Mouse (Mus musculus): Measurements from ENCODE around the gene Adamts2.

The Adamts2 gene

DNA sequence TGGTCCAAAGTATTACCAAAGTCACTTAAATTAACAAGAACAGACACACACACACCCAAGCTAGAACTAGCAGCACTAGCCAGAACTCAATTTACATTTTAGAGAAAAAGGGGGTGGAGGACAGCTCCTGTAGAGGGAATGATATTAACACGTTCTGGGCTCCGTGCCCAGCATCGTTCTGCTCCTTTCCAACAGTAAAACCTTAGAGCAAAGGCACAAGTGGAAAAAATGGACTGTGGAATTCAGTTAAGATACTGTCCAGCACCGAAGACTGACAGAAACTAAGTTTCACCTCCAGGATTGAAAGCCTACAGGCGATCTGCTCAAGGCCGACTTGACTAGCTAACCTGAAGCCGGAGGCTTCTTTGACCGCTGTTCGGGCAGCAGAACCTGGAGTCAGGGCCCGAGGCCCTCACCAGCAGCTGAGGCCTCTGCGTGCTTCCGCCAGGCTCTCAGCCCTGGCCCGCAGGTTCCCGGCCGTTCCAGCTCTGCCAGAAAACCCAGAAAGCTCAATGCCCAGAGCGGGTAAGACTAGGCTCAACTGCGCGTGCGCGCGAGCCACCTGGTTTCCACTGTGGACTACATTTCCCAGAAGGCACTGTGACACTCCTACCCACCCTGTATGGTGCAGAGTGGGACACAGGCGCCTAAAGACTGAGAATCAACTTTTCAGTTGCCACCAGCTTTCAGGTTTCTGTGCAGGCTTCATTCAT, 239.3 kb downstream of the Adamts2 start, which contains the start of gene Zfp879:
Zfp879 (minus strand) TSS at position 530 of the 713 bp plus-strand sequence.
- in situ Hi-C loops (cut with MboI, MseI), result no loop called here

GRCm38 (mm10) chr11:50845951-50846350, 244.1 kb downstream of the Adamts2 start:
- in situ Hi-C loops (cut with MboI, MseI), result no loop called here

DNA sequence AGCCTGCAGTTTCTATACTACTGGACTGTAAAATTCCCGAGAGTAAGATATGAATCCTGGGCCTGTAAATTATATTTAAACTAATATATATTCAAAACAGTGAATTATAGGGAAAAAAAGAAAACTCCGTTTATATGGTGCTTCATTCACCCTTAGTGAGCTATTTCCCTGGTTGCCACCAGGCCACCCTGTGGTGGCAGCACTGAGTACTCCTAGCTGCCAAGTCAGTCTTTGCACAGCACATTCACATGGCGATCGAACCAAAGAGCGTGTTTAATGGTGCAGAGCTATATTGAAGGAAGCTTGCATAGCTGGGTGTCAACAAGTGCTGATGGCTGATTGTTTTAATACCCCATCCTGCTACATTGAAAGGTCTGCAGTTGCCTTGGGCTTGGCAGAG, 245.2 kb downstream of the Adamts2 start:
- in situ Hi-C loops (cut with MboI, MseI), result no loop called here

DNA sequence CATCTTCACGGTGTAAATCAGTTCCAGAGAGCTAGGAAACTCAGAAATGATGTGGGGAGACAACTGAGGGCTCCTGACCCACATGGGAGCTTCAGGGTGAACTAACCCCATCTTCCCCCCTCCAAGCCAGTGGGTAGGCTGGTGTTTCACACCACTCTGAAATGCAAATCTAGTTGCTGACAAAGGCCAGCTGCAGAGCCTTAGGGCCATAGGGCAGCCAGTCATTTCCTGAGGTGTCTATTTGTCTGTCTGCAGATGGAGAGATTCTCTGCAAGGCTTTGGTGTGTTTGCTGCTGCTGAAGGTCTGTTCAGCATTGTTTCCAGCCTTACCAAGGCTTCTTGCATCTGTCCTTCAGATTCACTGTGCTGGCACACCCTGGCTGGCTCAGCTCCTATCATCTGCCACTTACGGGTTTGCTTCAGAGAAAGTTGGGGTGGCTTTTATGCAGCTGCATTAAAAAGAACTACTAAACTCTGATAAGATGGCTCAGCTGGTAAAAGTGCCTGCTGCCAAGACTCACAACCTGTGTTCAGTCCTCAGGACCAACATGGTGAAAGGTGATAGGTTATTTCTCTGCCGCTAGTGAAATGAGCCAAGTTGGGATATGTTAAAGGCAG, 246.7 kb downstream of the Adamts2 start:
- in situ Hi-C loops (cut with MboI, MseI), result no loop called here

DNA sequence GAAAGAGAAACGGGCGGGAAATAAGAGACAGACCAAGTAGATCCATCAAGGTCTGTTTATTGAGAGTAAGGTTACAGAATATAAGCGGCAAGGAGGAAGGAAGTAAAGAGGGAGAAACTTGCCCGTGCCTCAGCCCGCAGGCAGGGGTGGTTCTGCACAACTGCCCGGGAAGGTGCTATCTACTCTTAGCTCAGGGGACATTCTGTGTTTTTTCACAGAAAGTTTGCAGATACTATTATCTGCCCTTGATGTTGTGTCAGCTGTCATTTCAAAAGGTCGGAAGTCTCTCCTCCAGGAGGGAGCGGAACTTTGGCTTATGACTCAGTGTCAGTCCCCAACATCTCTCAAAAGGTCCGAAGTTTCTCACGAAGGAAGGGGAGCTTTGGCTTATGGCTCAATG, 247.4 kb downstream of the Adamts2 start:
- in situ Hi-C loops (cut with MboI, MseI), result no loop called here

GRCm38 (mm10) chr11:50850177-50850735, 248.4 kb downstream of the Adamts2 start, which contains the start of gene Grm6:
Grm6 (plus strand) TSS chr11:50850685.
- in situ Hi-C loops (cut with MboI, MseI), result loop anchor here (25.0 kb wide), 1 partner anchor 963 kb away; no protein-coding TSS in a partner anchor

DNA sequence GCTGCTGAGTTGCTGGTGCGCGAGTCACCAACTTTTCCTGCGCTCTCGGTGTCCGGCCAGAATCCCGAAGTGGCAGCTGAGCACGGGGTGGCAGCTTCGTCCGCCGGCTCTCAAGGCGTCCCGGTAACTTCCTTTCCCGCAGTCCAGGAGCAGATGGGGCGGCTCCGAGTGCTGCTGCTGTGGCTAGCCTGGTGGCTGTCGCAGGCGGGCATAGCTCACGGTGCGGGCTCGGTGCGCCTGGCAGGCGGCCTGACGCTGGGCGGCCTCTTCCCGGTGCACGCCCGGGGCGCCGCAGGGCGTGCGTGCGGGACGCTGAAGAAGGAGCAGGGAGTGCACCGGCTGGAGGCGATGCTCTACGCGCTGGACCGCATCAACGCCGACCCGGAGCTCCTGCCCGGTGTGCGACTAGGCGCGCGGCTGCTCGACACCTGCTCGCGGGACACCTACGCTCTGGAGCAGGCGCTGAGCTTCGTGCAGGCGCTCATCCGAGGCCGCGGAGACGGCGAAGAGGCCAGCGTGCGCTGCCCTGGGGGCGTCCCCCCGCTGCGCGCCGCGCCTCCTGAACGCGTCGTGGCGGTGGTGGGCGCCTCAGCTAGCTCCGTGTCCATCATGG, 249.2 kb downstream of the Adamts2 start:
- in situ Hi-C loops (cut with MboI, MseI), result loop anchor here (25.0 kb wide), 1 partner anchor 964 kb away; no protein-coding TSS in a partner anchor

Data from T-helper 1 cell (primary cell).